Mouse (Mus musculus) hindbrain, postnatal 0 days (tissue): Measurements from ENCODE around the gene Cfap52. TPM values are rescaled to one million over a fixed set of nuclear protein-coding genes. Genes with fewer than 3 reads are reported as not detected.

Experiments used
- ATAC-seq: fragments of 200-750 bp; cut with Nextera tagmentation; 2 replicates; pipeline ENCODE4 v1.8.0; 2017; ENCODE audit warnings: mild to moderate bottlenecking, moderate TSS enrichment, moderate library complexity
- DNase-seq: peaks from one replicate; pipeline ENCODE4 v3.0.0-alpha.2; 2015; ENCODE audit warnings: low spot score
- H3K27ac ChIP-seq: fragments of 300-500 bp; sonication (generic); 2 replicates; pipeline ENCODE4 v1.5.1; 2014; ENCODE audit warnings: mild to moderate bottlenecking
- H3K27me3 ChIP-seq: fragments of 300-500 bp; sonication (generic); 2 replicates; pipeline ENCODE4 v1.6.1; 2014; ENCODE audit warnings: low read length, mixed read lengths; ENCODE audit not compliant: insufficient read depth
- H3K36me3 ChIP-seq: fragments of 300-500 bp; sonication (generic); 2 replicates; pipeline ENCODE4 v1.6.1; 2014; ENCODE audit warnings: low read length, mixed read lengths; ENCODE audit not compliant: insufficient read depth
- H3K4me1 ChIP-seq: fragments of 300-500 bp; sonication (generic); 2 replicates; pipeline ENCODE4 v1.6.1; 2014; ENCODE audit warnings: antibody characterized with exemption, low read length, mixed read lengths; ENCODE audit not compliant: insufficient read depth
- H3K4me2 ChIP-seq: fragments of 300-500 bp; sonication (generic); 2 replicates; pipeline ENCODE4 v1.6.1; 2014; ENCODE audit warnings: low read depth, mild to moderate bottlenecking, low read length, moderate library complexity, mixed read lengths
- H3K4me3 ChIP-seq: fragments of 300-500 bp; sonication (generic); 2 replicates; pipeline ENCODE4 v1.5.1; 2014; ENCODE audit warnings: low read length
- H3K9ac ChIP-seq: fragments of 300-500 bp; sonication (generic); replicated peaks from 2 replicates; pipeline ENCODE4 v1.6.1; 2014; ENCODE audit warnings: mild to moderate bottlenecking, low read length, moderate library complexity, mixed read lengths
- H3K9me3 ChIP-seq: fragments of 300-500 bp; sonication (generic); 2 replicates; pipeline ENCODE4 v1.6.1; 2016; ENCODE audit warnings: low read length, mixed read lengths
- CTCF ChIP-seq: IDR thresholded peaks from 2 replicates; pipeline ENCODE4 v1.5.1; 2016; ENCODE audit warnings: antibody characterized with exemption, control low read depth, low read depth
- WGBS: fragments of 180-500 bp; shearing (Covaris S2); extraction: QIAGEN DNeasy Blood & Tissue Kit; methylation state at CpG from one replicate; pipeline ENCODE4 v1.1.7; 2014; 5-methylcytosine and 5-hydroxymethylcytosine counted together
- polyA plus RNA-seq: library from polyadenylated mRNA; unstranded; fragments of >200 nt; fragmentation: Nextera tagmentation; extraction: Ambion mirVana; gene quantifications from 2 replicates; pipeline ENCODE4 v1.2.1, GENCODE M21; 2015
- total RNA-seq: library from RNA; depleted of rRNA; stranded (reverse); fragments of >200 nt; gene quantifications from 2 replicates; pipeline ENCODE4 v1.2.3, GENCODE M21; 2014; rRNA removed

The Cfap52 gene
- total and polyA plus RNA-seq, 2 experiments from 2014 or later: 3.3 to 4.6 TPM

GRCm38 (mm10) chr11:67903756-67904155 is 61.7 kb downstream of the Cfap52 start:
- no peaks in the 10 kb centered on the region for H3K9me3 ChIP-seq
- TF ChIP-seq CTCF: no peak
- H3K4me2 ChIP-seq: no peak overlapping the region
- no peak overlapping the region for H3K9ac ChIP-seq
- no peaks in the 10 kb centered on the region for H3K27me3 ChIP-seq
- ATAC-seq: no peak
- no peaks in the 10 kb centered on the region for H3K36me3 ChIP-seq
- no peaks in the 10 kb centered on the region for H3K4me1 ChIP-seq
- no peak for DNase-seq
- no peak overlapping the region for H3K4me3 ChIP-seq
- H3K27ac ChIP-seq: no peak overlapping the region
- 86% methylated on average over 4 of the region's 4 CpGs for WGBS

- Histone ChIP-seq H3K4me3 (no peak overlapping the region), H3K36me3 (no peaks in the 10 kb centered on the region), H3K4me2 (no peak overlapping the region), H3K4me1 (peaks cover 5% of the 10 kb centered on the region), H3K9ac (no peak overlapping the region), H3K27me3 (no peaks in the 10 kb centered on the region), H3K9me3 (no peaks in the 10 kb centered on the region), H3K27ac (no peak overlapping the region)
- TF ChIP-seq CTCF: peak; percentile 84
- ATAC-seq (peak; percentile 87), DNase-seq (peak; percentile 63)
- 48% methylated on average over 8 of the region's 8 CpGs for WGBS
Observed at GRCm38 (mm10) chr11:67897064-67897560, 68.3 kb downstream of the Cfap52 start.

- no peak overlapping the region for H3K4me2 ChIP-seq
- H3K36me3 ChIP-seq: no peaks in the 10 kb centered on the region
- H3K27me3 ChIP-seq: no peaks in the 10 kb centered on the region
- 38% methylated on average over 7 of the region's 7 CpGs for WGBS
- DNase-seq (peak; percentile 46), ATAC-seq (peak; percentile 51; the same call in 1 of the 2 replicates)
- no peak for TF ChIP-seq CTCF
- H3K4me3 ChIP-seq: no peak overlapping the region
- H3K27ac ChIP-seq: no peak overlapping the region
- H3K4me1 ChIP-seq: peaks cover 5% of the 10 kb centered on the region
- H3K9me3 ChIP-seq: no peaks in the 10 kb centered on the region
- no peak overlapping the region for H3K9ac ChIP-seq
Observed at GRCm38 (mm10) chr11:67895641-67896040, 69.8 kb downstream of the Cfap52 start.

GRCm38 (mm10) chr11:67888521-67888920 is 76.9 kb downstream of the Cfap52 start:
- DNase-seq (no peak), ATAC-seq (no peak)
- Histone ChIP-seq H3K9ac (no peak overlapping the region), H3K27ac (no peak overlapping the region), H3K27me3 (no peaks in the 10 kb centered on the region), H3K9me3 (no peaks in the 10 kb centered on the region), H3K4me1 (no peaks in the 10 kb centered on the region), H3K36me3 (no peaks in the 10 kb centered on the region), H3K4me2 (no peak overlapping the region), H3K4me3 (no peak overlapping the region)
- no peak for TF ChIP-seq CTCF
- WGBS: 76% methylated on average over 5 of the region's 5 CpGs

DNA sequence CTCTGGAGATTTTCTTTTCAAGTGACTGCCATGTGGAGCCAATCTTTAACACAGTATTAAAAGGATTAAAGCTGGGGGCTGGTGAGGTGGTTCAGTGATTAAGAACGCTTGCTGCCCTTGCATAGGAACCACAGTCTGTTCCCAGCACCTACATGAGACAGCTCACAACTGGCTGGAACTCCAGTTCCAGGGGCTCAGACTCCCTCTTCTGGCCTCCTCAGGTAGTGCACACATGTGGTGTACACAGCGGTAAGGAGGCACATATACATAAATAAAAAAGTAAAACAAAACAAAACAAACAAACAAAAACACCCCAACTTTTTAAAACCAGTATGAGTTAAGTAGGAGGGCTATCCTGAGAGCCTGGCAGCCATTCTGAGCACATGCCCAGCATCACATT is 79.5 kb downstream of the Cfap52 start:
- no peak for DNase-seq
- TF ChIP-seq CTCF: peak; percentile 23; the same call in 1 of the 2 replicates
- no peaks in the 10 kb centered on the region for H3K4me1 ChIP-seq
- no peak overlapping the region for H3K9ac ChIP-seq
- ATAC-seq: no peak
- H3K4me2 ChIP-seq: no peak overlapping the region
- no peaks in the 10 kb centered on the region for H3K9me3 ChIP-seq
- 86% methylated on average over 2 of the region's 2 CpGs for WGBS
- no peaks in the 10 kb centered on the region for H3K27me3 ChIP-seq
- H3K4me3 ChIP-seq: no peak overlapping the region
- no peaks in the 10 kb centered on the region for H3K36me3 ChIP-seq
- no peak overlapping the region for H3K27ac ChIP-seq

Other genes with a start within 250 kb of the Cfap52 start
- 0.04 TPM in 1 of 2 replicates, not detected in the other for gene Glp2r, start 194.5 kb downstream of the Cfap52 start, total RNA-seq
- gene Glp2r, start 194.5 kb downstream of the Cfap52 start, polyA plus RNA-seq: 0.09 TPM in 1 of 2 replicates, not detected in the other
- not detected in 2 replicates for gene Gsg1l2, start 191.0 kb downstream of the Cfap52 start, total RNA-seq
- 0.20 TPM in 1 of 2 replicates, not detected in the other for gene Gsg1l2, start 191.0 kb downstream of the Cfap52 start, polyA plus RNA-seq
- 0.16 TPM in 1 of 2 replicates, not detected in the other for gene Dhrs7c, start 167.5 kb downstream of the Cfap52 start, total RNA-seq
- gene Dhrs7c, start 167.5 kb downstream of the Cfap52 start, polyA plus RNA-seq: 0.18 TPM in 1 of 2 replicates, not detected in the other
- 0.94 and 1.6 TPM in 2 replicates for gene Usp43, start 43.5 kb downstream of the Cfap52 start, total RNA-seq
- 0.37 and 0.68 TPM in 2 replicates for gene Usp43, start 43.5 kb downstream of the Cfap52 start, polyA plus RNA-seq
- 9.2 and 10.8 TPM in 2 replicates for gene Stx8, start 542 bp upstream of the Cfap52 start, total RNA-seq
- gene Stx8, start 542 bp upstream of the Cfap52 start, polyA plus RNA-seq: 62.5 and 65.8 TPM in 2 replicates